Mouse (Mus musculus) stomach, postnatal 0 days (tissue): Measurements from ENCODE around the gene Unc45b. TPM values are rescaled to one million over a fixed set of nuclear protein-coding genes. Genes with fewer than 3 reads are reported as not detected.

Experiments used
- ATAC-seq: fragments of 200-750 bp; cut with Nextera tagmentation; 2 replicates; pipeline ENCODE4 v1.8.0; 2017; ENCODE audit not compliant: low FRiP score, low TSS enrichment
- DNase-seq: peaks from one replicate; pipeline ENCODE4 v3.0.0-alpha.2; 2016; ENCODE audit warnings: low spot score
- H3K27ac ChIP-seq: fragments of 300-500 bp; sonication (generic); replicated peaks from 2 replicates; pipeline ENCODE4 v1.5.1; 2014; ENCODE audit warnings: mild to moderate bottlenecking, control low read depth
- H3K27me3 ChIP-seq: fragments of 300-500 bp; sonication (generic); 2 replicates; pipeline ENCODE4 v1.6.1; 2014; ENCODE audit warnings: low read length; ENCODE audit not compliant: control insufficient read depth, insufficient read depth
- H3K36me3 ChIP-seq: fragments of 300-500 bp; sonication (generic); 2 replicates; pipeline ENCODE4 v1.6.1; 2014; ENCODE audit warnings: low read length, mixed read lengths; ENCODE audit not compliant: control insufficient read depth, insufficient read depth
- H3K4me1 ChIP-seq: fragments of 300-500 bp; sonication (generic); replicated peaks from 2 replicates; pipeline ENCODE4 v1.6.1; 2014; ENCODE audit warnings: antibody characterized with exemption; ENCODE audit not compliant: control insufficient read depth, insufficient read depth
- H3K4me2 ChIP-seq: fragments of 300-500 bp; sonication (generic); replicated peaks from 2 replicates; pipeline ENCODE4 v1.6.1; 2014; ENCODE audit warnings: low read depth, mild to moderate bottlenecking, control low read depth, moderate library complexity
- H3K4me3 ChIP-seq: fragments of 300-500 bp; sonication (generic); 2 replicates; pipeline ENCODE4 v1.5.1; 2014; ENCODE audit warnings: low read depth, low read length, control low read depth
- H3K9ac ChIP-seq: fragments of 300-500 bp; sonication (generic); 2 replicates; pipeline ENCODE4 v1.6.1; 2014; ENCODE audit warnings: mild to moderate bottlenecking, low read length, control low read depth, mixed read lengths
- H3K9me3 ChIP-seq: fragments of 300-500 bp; sonication (generic); 2 replicates; pipeline ENCODE4 v1.6.1; 2016; ENCODE audit warnings: low read length; ENCODE audit not compliant: control insufficient read depth
- CTCF ChIP-seq: IDR thresholded peaks from 2 replicates; pipeline ENCODE4 v1.5.1; 2016; ENCODE audit warnings: antibody characterized with exemption, low read depth, mild to moderate bottlenecking, moderate library complexity
- EP300 ChIP-seq: optimal IDR thresholded peaks from 2 replicates; pipeline ENCODE3; 2016; ENCODE audit warnings: antibody characterized with exemption
- WGBS: fragments of 180-500 bp; shearing (Covaris S2); extraction: QIAGEN DNeasy Blood & Tissue Kit; methylation state at CpG from one replicate; pipeline ENCODE4 v1.1.7; 2014; 5-methylcytosine and 5-hydroxymethylcytosine counted together
- polyA plus RNA-seq: library from polyadenylated mRNA; unstranded; fragments of >200 nt; fragmentation: Nextera tagmentation; extraction: Ambion mirVana; gene quantifications from 2 replicates; pipeline ENCODE4 v1.2.1, GENCODE M21; 2015

Unc45b gene
- polyA plus RNA-seq, 1 experiment from 2014 or later = 0.99 TPM

GRCm38 (mm10) chr11:82899720-82900119, 10.6 kb upstream of the Unc45b start:
- Histone ChIP-seq H3K9ac (no peak overlapping the region), H3K27me3 (no peaks in the 10 kb centered on the region), H3K36me3 (peaks cover 29% of the 10 kb centered on the region), H3K9me3 (no peaks in the 10 kb centered on the region), H3K4me3 (no peak overlapping the region), H3K27ac (no peak overlapping the region), H3K4me1 (no peaks in the 10 kb centered on the region), H3K4me2 (no peak overlapping the region)
- no peak for TF ChIP-seq CTCF
- no peak for TF ChIP-seq EP300
- no peak for DNase-seq
- 0 out of 2 replicates have a peak, but pooled peaks have one; percentile 31 for ATAC-seq
- WGBS = 89% methylated on average over 5 of the region's 5 CpGs

- no peak for ATAC-seq
- no peak overlapping the region for H3K27ac ChIP-seq
- H3K4me1 ChIP-seq = no peaks in the 10 kb centered on the region
- peaks cover 32% of the 10 kb centered on the region for H3K36me3 ChIP-seq
- no peaks in the 10 kb centered on the region for H3K27me3 ChIP-seq
- H3K9ac ChIP-seq = no peak overlapping the region
- WGBS = 90% methylated on average over 20 of the region's 20 CpGs
- TF ChIP-seq CTCF = no peak
- TF ChIP-seq EP300 = no peak
- no peak for DNase-seq
- no peaks in the 10 kb centered on the region for H3K9me3 ChIP-seq
- H3K4me3 ChIP-seq = no peak overlapping the region
- no peak overlapping the region for H3K4me2 ChIP-seq
These were observed 8.6 kb upstream of the Unc45b start for GRCm38 (mm10) chr11:82901606-82902310.

GRCm38 (mm10) chr11:82904952-82905351, 5.4 kb upstream of the Unc45b start:
- DNase-seq (no peak), ATAC-seq (no peak)
- Histone ChIP-seq H3K36me3 (peaks cover 32% of the 10 kb centered on the region), H3K9ac (no peak overlapping the region), H3K4me2 (no peak overlapping the region), H3K27me3 (no peaks in the 10 kb centered on the region), H3K27ac (no peak overlapping the region), H3K4me3 (no peak overlapping the region), H3K9me3 (no peaks in the 10 kb centered on the region), H3K4me1 (peaks cover 3% of the 10 kb centered on the region)
- no peak for TF ChIP-seq CTCF
- TF ChIP-seq EP300 = no peak
- WGBS = 51% methylated on average over 8 of the region's 8 CpGs

- 95% methylated on average over 5 of the region's 5 CpGs for WGBS
- no peak for TF ChIP-seq CTCF
- no peaks in the 10 kb centered on the region for H3K27me3 ChIP-seq
- DNase-seq = no peak
- H3K9ac ChIP-seq = no peak overlapping the region
- H3K4me1 ChIP-seq = peaks cover 3% of the 10 kb centered on the region
- no peak overlapping the region for H3K4me2 ChIP-seq
- no peak overlapping the region for H3K27ac ChIP-seq
- peaks cover 27% of the 10 kb centered on the region for H3K36me3 ChIP-seq
- ATAC-seq = no peak
- H3K9me3 ChIP-seq = no peaks in the 10 kb centered on the region
- H3K4me3 ChIP-seq = no peak overlapping the region
These were observed 4.5 kb upstream of the Unc45b start for GRCm38 (mm10) chr11:82905816-82906215.

GRCm38 (mm10) chr11:82907651-82908607, 2.4 kb upstream of the Unc45b start, which contains the start of gene Nle1:
Nle1 (minus strand) TSS chr11:82908411.
- Histone ChIP-seq H3K27ac (no peak within 1 kb of the TSS), H3K4me1 (peaks cover 3% of the 10 kb centered on the region), H3K27me3 (no peaks in the 10 kb centered on the region), H3K9ac (peak within 1 kb of the TSS; percentile 74), H3K36me3 (peaks cover 18% of the 10 kb centered on the region), H3K4me3 (peak within 1 kb of the TSS; percentile 74), H3K4me2 (peak within 1 kb of the TSS; percentile 87), H3K9me3 (no peaks in the 10 kb centered on the region)
- TF ChIP-seq EP300 (no peak), CTCF (peak; percentile 97)
- DNase-seq (peak; percentile 93), ATAC-seq (peak; percentile 74)
- 2% methylated on average over 67 of the region's 73 CpGs for WGBS

GRCm38 (mm10) chr11:82908608-82908989, 1.8 kb upstream of the Unc45b start:
- WGBS = 59% methylated on average over 10 of the region's 10 CpGs
- ATAC-seq (no peak), DNase-seq (no peak)
- peak overlapping the region; percentile 87 for H3K4me2 ChIP-seq
- TF ChIP-seq EP300 (no peak), CTCF (no peak)
- peak overlapping the region; percentile 18; the same call in 1 of the 2 replicates for H3K9ac ChIP-seq
- peaks cover 12% of the 10 kb centered on the region for H3K36me3 ChIP-seq
- no peaks in the 10 kb centered on the region for H3K27me3 ChIP-seq
- no peak overlapping the region for H3K4me3 ChIP-seq
- no peak overlapping the region for H3K27ac ChIP-seq
- no peaks in the 10 kb centered on the region for H3K9me3 ChIP-seq
- peaks cover 3% of the 10 kb centered on the region for H3K4me1 ChIP-seq
